Mouse (Mus musculus) B cell, adult 2 months (primary cell): ENCODE measurements around the gene Spryd7.
"Not testable (repeated sequence)": the region's sequence is repeated elsewhere in the genome, so short reads cannot be mapped to it uniquely, and the experiment has no call there.

Experiments
- DNase-seq, 2 experiments: peaks; one replicate each; pipeline ENCODE4 v3.0.0; 2022

Gene Spryd7

DNA sequence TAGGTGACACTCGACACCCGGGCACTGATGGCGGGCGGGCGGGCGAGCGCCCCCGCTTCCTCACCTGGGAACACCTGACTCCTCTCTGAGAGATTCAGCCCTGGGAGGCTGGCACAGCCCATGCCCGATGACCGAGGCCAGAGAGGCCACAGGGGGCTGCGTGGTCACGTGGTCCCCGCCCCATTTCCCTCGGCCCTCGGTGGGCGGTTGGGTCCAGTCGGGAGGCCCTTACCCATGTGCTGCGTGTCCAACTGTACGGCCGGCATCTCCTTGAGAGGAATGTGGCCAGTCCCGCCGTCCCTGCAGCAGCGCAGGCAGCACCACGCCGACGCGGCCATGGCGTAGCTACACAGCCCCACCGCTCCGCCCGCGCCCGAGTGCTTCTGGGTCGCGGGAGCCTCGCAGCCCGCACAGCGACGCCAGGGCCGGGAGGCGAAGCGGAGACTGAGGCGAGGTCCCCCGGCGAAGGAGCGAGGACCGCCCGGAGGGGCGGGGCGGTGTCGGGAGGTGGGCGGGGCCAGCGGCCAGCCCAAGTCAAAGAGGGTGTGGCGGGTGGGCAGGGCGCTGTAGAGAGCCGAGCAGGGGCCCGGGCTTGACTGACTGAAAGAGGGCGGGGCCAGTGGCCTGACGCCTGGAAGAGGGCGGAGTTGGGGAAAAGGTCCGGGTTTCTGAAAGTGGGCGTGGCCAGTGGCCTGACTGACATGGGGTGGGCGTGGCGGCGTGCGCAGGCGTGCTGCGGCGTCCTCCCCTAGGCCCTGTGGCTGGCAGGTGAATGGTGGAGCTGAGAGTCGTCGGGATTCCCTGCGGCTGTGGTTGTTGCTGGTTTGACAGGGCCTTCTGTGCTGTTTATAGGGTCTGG lies at the start of gene Spryd7:
Spryd7 (minus strand) TSS at position 598 of the 859 bp plus-strand sequence.
- DNase-seq: peak; percentile 97 to 98

DNA sequence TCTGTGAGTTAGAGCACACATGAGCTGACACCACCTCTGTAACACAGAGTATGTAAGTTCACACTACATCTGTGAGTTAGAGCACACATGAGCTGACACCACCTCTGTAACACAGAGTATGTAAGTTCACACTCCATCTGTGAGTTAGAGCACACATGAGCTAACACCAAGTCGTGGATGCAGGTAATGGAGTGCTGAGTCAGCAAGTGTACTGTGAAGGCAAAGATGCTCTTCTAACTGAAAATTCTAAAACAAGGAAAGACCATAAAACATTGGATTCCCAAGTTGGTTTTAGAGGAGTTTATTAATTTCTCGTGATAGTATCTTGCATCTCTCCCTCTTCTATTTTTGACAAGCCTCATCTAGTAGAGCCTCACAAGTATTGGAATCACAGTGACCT lies 49.4 kb upstream of the Spryd7 start:
- DNase-seq: not testable (repeated sequence)

DNA sequence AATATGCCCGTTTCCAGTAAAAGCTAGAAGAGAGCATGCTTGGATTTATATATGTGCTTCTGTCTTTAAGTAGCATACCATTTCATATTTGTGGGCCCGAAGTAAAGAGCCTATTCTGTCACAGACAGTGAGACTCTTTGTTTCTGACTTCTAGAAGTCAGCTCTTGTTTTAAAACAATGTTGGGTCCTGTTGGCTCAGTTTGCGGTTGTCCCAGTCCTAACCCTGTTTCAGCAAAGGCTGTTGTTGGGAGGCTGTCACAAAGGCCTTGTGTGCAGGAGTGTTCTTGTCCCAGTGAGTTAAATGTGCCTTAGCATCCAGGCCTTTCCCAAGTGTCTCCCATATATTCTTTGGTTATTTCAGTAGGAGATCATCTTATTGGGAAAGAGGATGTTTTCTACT lies 47.4 kb upstream of the Spryd7 start:
- DNase-seq: no peak

DNA sequence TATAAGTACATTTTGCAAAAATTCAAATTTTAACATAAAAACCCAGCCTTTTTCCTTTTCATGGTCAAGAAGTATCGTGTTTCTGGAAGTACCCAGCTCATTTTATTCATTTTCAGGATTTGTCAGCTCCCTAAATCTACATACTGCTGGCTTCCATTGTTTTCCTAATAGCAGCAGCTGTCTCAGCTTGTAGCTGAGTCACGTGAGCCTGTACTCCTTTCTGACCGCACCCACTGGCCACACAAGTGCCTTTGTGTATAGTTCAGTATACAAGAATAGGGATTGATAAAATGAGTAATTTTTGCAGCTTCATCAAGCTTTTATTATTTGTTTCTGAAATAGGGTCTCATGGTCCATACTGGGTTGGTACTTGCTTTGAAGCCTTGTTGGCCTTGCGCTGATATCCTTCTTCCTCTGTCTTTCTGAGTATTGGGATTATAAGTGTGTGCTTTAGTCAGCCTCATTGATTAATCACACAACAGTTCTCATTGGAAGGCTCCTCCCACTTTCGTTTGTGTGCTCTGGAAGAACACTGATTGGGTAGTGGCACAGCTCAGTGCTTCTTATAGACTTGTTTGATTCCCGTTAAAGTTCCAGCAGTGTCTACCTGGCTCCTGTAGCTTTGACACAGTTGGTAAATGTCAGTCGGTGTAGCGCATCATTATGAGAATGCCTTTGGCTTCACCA lies 46.5 kb upstream of the Spryd7 start:
- DNase-seq: no peak

DNA sequence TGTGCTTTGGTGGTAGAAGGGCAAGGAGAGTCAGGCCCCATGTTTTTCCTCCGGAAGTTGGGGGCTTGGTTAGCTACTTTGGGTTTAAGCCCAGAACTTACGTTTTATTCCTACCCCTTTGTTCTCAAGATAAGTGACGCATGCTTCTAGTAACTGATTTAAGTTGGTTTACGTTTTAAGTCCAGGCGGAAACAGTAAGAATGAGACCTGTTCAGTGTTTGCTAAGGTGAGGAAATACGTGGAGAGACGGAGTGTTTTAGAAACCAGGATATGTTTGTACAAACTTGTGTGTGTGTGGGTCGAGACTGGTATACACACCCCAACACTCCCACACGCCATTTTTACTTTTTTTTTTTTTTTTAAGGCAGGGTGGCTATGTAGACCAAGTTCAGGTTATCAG lies 44.7 kb upstream of the Spryd7 start:
- no peak for DNase-seq

DNA sequence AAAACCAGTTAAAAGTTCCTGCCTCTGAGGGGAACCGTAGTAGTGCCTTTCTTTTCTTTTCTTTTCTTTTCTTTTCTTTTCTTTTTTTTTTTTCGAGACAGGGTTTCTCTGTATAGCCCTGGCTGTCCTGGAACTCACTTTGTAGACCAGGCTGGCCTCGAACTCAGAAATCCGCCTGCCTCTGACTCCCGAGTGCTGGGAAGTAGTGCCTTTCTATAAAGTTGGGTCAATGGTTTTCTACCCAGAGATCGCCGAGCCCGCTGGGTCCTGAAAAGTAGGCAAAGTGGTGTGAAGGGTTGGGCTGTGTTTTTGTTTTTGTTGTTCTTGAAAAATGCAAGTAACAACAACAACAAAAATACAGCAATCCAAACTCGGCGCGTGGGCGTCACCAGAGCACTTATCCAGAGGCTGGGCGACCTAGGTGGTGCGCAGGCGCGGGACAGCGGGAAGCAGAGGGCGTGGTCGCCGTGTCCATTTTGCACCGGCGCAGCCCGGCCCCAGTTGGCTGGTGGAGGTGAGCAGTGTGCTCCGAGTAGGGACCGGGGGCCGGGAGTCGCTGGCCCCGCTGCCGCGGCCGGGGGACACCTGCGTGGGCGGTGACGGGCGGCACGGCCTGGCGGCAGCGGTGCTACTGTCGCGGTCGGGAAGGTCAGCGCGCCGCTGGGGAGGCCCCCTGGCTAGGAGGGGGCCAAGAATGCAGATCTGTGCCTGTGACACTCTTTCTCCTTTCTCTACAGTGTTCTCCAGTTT lies 42.5 kb upstream of the Spryd7 start:
- DNase-seq: peak; percentile 90

DNA sequence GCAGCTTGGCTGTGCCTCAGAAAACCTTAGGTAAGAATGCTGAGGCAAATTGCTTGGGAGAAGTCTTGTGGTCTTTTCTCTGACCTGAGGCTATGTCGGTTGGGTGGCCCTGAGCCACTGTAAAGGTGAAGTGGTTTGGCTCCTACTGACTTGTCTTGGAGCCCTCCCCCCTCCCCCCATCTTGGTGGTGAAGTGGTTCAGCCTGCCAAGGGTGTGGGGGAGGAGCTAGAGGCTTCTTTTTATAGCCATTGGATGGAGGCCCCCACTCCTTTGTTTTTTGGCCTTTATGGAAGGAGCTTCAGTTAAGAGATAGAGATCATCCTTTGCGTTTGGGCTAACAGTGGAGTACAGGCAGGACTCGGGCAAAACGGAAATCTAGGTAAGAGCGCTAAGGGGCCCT lies 41.3 kb upstream of the Spryd7 start, which contains the start of gene Trim13:
Trim13 (plus strand) TSS at position 280 of the 400 bp plus-strand sequence.
- no peak for DNase-seq

DNA sequence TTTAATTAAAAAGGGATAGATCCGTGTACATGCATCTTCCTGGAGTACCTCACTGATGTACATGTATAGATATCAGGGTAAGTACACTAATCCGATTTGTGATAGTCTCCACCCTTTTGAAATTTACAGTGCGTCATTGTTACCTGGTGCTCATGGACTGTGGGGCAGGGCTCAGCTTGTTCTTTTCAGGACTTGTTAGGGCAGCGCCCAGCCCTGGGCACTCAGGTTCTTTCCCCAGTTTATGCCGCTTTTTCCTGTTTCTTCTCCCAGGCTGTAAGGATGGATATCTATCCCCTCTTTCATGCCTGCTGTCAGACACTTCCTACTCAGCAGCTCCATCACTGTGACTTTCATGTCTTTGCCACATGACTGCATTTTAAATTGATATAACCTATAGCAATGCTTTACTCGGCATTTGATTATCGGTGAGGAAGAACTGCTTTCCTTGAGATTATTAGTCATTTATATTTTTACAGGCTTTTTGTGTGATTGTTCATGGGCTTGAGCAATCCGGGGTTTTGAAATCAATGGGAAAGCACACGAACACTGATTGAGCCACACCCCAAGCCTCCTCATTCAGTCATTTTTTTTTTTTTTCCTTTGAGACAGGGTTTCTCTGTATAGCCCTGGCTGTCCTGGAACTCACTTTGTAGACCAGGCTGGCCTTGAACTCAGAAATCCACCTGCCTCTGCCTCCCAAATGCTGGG lies 40.2 kb upstream of the Spryd7 start:
- DNase-seq: no peak

DNA sequence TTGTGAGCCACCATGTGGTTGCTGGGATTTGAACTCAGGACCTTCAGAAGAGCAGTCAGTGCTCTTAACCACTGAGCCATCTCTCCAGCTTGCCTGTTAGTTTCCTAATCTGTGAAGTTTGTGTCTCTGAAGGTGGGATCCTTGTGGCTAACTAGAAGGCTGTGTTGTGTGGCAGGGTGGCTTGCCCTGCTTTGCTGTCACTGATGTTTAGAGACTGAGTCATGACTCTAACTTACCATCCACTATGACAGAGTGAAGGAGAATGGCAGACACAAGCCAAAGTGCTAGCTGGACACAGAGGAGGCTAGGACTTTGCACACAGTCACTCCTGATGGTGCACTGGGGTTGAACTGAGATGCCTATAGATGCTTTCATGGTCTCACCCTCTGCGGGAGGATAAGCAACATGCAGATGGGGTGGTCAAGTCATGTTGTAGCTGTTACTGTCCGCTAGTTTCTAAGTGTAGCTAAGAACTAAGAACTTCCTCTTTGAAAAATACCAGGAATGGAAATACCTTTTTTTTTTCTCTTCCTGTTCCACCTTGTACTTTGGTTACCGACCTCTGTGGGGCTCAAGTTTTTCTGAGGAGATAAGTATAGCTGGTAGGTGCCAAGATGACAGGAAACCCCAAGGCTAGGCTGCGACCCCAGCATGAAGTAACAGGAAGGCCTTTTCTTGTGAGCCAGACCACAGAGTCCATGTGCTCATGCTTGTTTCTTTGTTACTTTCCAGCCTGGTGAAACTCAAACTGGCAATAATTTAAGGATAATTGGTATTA lies 32.8 kb upstream of the Spryd7 start:
- peak in 1 of 2 experiments; percentile 8 for DNase-seq

DNA sequence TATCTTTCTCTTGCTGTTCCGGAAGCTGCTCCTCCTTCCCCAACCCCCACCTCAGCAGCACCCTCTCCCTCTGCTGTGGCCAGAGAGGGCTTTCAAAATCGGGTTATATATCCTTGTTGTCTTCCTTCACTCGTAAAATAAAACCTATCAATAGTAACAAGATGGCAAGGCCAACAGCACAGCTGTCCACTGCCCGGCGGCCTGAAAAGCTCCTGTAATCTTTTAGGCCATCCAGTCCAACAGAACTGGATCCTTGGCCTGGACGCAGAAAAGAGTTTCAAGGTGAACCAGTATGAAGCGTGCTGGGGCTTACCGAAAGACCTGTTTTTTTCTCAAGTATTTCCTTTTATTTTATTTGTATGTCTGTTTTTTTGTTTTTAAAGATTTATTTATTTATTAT lies 19.3 kb upstream of the Spryd7 start:
- DNase-seq: no peak

DNA sequence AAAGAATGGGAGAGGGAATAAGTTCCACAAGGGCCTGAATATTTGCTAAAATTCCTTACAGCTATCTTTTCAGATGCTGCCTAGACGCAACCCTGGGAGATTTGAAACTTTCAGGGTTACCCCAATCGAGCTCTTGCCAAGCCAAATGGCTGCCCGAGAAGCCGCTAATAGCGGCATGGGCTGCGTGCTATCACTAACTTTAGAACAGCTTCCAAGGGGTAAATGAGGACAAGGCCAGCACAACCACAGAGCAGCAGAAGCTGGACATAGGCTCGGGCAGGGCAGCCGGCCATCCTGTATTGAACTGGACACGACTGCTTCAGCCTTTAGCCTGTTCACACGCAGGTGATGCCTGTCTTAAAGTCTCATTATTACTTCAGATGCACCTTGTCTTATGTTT lies 18.4 kb upstream of the Spryd7 start:
- DNase-seq: no peak

DNA sequence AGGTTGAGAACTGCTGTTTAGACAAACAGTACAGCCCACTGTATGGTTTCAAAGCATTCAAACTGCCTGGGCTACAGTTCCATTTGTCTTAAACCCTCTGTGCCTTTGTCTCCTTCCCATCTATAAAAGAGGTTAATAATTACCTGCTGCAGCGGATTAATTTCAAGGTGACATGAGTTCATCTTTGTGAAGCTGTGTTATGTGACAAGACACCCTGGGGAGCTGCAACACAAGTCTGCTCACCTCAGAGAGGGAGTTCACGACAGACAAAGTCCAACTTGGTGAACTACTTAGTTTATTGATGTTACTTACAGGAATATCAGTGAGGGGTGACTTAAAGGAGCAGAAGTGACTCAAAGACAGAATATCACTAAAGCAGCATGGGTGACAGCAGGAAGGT lies 15.4 kb upstream of the Spryd7 start:
- no peak for DNase-seq

DNA sequence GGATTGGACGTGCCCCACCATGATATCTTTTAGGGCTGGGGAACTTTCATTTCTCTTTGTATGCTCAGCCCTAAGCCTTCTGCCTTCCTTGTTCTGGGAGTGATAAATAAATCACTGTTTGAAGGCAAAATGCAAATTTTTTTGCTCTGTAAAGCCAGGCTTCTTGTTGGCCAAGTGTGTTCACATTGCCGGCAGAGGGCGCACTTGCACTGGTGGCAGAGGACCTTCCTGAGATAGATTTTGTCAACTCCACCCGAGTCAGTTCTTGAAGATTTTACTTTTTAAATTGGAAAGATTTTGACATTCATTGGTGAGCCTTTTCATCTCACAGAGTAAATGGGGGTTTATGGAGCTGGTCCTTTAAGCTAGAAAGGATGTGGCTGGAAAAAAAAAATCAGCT lies 14.7 kb upstream of the Spryd7 start:
- DNase-seq: peak; percentile 91 to 92

DNA sequence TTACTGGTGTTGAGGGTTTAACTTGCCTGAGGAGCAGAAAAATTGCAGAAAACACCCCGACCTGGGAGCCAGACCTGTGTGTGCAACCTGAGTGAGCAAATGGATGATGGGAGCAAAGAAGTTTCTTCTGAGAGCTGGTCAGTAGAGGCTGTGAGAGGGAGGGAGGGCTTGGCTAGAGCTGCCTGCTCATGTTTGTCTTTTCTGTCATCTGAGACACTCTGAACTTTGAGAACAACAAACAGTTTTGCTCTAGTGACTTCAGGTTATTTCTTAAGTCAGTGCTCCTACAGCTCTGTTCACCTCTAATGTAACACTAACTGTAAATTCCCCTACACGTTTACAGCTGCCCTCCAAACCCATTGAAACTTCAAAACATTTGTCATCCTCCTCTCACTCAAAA lies 12.7 kb upstream of the Spryd7 start:
- no peak for DNase-seq

DNA sequence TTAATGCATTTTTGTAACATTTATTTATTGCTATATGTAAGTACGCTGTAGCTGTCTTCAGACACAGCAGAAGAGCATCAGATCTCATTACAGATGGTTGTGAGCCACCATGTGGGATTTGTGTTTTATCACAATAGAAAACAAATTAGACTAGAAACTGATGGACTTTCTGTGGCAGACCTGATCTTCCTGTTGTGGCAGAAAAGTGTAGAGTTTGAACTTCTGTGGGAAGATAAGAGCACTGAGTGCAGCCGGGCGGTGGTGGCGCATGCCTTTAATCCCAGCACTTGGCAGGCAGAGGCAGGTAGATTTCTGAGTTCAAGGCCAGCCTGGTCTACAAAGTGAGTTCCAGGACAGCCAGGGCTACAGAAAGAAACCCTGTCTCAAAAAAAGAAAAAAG lies 9.5 kb upstream of the Spryd7 start:
- not testable (repeated sequence) for DNase-seq

DNA sequence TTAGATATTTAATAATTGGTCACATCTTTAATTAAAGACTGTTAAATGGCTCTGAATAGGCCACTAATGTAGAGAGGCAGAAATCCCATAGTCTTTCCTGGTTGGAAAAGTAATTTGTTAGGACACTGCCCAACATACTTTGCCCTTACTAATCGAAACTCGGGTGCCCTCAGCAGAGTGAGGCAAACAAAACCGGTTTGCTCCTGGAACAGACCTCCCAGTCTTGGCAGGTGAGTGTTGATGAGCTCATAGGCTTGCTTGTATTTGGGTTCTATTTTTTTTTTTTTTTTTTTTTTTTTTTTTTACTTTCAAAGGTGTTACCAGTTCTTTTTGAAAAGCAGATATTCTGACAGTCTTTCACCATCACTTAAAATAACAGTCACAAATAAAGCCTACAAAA lies 3.2 kb upstream of the Spryd7 start:
- no peak for DNase-seq

DNA sequence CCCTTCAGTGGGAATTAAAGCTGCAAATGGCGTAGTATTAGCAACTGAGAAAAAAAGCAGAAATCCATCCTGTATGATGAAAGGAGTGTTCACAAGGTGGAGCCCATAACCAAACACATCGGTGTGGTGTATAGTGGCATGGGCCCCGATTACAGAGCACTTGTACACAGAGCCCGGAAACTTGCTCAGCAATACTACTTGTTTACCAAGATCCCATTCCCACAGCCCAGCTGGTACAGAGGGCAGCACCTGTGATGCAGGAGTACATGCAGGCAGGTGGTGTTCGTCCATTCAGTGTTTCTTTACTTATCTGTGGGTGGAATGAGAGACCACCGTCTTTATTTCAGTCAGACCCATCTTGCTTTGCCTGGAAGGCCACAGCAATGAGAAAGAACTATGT lies 2.2 kb upstream of the Spryd7 start:
- no peak for DNase-seq

DNA sequence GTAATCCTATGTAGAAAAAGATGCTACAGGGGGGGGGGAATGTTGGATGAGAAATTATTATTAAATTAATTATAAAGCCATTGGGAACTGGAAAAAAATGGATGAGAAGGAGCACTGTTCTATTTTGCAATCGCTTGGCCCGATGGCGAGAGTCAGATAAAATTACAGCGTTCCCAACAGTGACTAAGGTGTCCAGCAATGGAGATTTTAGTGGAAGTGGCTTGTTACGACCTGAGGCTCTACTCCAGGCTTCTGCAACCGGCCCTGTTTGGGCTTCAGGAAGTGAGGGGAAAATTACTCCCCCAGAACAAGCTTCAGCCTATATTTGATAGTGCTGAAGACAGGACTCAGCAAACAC lies 776 bp downstream of the Spryd7 start:
- DNase-seq: no peak

DNA sequence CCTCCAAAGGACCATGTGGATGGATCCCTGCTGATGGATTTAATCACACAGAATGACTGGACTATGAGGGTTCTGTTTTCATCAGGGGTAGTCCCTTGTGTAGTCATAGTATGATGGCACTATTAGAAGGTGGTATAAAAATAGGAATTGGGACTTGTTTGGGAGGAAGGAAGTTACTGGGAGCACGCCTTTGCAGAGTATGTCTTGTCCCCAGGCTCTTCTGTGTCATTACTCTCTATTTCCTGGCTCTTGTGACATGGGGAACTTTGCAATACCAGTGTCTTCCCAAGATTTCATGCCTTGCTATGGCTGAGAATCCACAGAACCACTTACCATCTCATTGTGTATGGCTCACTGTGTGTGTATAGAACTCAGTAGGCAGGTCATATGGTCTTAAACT lies 8.1 kb downstream of the Spryd7 start:
- no peak for DNase-seq

DNA sequence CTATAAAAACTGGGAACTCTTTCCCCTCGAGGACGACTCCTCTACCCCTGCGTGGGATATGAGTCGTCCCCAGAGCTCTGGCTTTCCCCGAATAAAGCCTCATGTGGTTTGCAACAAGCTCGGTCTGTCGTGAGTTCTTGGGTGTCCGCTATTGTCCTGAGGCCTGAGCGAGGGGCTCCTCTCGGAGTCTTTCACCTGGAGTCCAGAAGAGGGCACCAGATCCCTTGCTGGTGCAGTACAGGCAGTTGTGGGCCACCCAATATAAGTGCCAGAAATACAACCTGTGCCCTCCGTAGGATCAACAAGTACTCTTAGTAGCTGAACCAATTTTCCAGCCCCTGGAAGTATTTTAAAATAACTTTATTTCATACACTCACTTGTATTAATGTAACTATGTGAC lies 18.9 kb downstream of the Spryd7 start:
- not testable (repeated sequence) for DNase-seq

DNA sequence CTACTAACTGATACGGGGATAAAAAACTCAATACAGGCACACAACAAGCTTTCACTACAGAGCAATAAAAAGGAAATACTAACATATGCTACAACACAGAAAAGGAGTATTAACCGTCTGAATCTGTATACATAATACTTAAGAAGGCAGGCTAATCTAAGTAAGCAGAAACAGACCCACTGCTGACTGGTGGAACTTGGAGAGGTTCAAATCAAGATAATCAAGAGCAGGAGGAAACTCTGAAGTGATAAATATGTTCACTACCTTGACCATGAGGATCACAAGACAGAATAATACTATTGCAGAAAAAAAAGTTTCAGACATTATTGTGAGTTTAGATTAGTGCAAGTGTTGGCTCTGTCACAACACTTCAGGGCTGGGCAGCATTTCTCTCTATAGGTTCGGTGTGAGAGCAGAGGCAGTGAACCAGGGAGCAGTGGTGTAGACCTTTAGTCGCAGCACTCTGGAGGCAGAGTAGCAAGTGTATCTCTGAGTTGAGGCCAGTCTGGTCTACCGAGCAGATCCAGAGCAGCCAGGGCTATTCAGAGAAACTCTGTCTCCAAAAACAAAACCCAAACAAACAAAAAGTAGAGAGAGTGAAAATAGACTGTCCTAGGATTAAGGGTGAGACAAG lies 19.9 kb downstream of the Spryd7 start:
- no peak for DNase-seq

DNA sequence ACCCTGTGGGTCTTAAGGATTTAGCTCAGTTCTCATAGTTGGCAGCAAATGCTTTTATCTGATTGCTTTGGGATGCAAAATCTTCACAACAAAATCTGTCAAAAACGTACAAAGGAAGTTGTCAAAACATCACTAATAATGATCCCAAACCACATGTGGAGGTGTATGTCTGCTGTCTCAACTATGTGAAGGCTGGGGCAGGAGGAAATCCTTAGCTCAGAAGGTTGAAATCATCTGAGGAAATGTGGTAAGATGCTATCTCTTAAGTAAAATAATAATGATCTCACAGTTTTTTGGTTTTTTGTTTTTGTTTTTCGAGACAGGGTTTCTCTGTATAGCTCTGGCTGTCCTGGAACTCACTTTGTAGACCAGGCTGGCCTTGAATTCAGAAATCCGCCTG lies 20.9 kb downstream of the Spryd7 start:
- no peak for DNase-seq
